Mouse (Mus musculus): ENCODE data around the gene Zfp790. TPM values are rescaled to one million over a fixed set of nuclear protein-coding genes. Genes with fewer than 3 reads are reported as not detected.
"Not testable (repeated sequence)": the region's sequence is repeated elsewhere in the genome, so short reads cannot be mapped to it uniquely, and the experiment has no call there.

Zfp790 gene
- total RNA-seq, 1 experiment: 5.3 TPM

DNA sequence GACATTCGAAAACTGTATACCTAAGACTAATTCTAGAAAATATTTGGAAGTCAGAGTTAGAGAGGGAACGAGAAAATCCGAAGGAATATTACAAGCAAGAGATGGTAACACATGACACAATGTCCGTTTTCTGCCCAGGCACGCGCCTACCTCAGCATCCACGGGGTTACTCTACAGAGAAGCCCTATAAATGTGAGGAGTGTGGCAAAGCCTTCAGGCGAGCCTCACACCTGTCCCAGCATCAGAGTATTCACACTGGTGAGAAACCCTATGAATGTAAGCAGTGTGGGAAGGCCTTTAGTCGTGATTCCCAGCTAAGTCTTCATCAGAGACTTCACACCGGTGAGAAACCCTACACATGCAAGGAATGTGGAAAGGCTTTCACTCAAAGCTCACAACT, 58.3 kb downstream of the Zfp790 start:
- no peaks in the 10 kb centered on the region for H3K9me3 ChIP-seq (ENCODE audit: control insufficient read depth, insufficient read depth, low read depth, low read length)
- H3K36me3 ChIP-seq (ENCODE audit: control insufficient read depth, insufficient read depth, low read length, poor library complexity, severe bottlenecking): peaks cover 9% of the 10 kb centered on the region
- no peak overlapping the region for H3K9ac ChIP-seq (ENCODE audit: insufficient read depth, low read depth, low read length, poor library complexity, severe bottlenecking)
- no peak for DNase-seq (ENCODE audit: low read depth, low spot score)
- TF ChIP-seq CHD2 (IDR thresholded peaks at IDR 0.05; ENCODE audit: low read depth, low read length): no peak
- TF ChIP-seq ZC3H11A (IDR thresholded peaks at IDR 0.05; ENCODE audit: borderline replicate concordance, low read depth, low read length): no peak
- no peak for TF ChIP-seq HCFC1 (IDR thresholded peaks at IDR 0.05; ENCODE audit: borderline replicate concordance, insufficient read depth, low read length)
- no peak for TF ChIP-seq MAFK (IDR thresholded peaks at IDR 0.05; ENCODE audit: insufficient read depth, low read depth, low read length)
- no peak for TF ChIP-seq ZNF384 (IDR thresholded peaks at IDR 0.05; ENCODE audit: low read depth, low read length)
- no peak overlapping the region for H3K4me3 ChIP-seq (ENCODE audit: insufficient read depth in 1 of 2, low read depth in 1 of 2, low read length in 2 of 2, poor library complexity in 1 of 2, severe bottlenecking in 1 of 2)
- H3K27ac ChIP-seq (ENCODE audit: insufficient read depth, low read depth, low read length, poor library complexity, severe bottlenecking): no peak overlapping the region
- in situ Hi-C loops (cut with MboI; ENCODE audit: low sequenced_read_pairs in 2 of 2, unreplicated experiment in 2 of 2): no loop called here
- H3K4me1 ChIP-seq (ENCODE audit: control insufficient read depth in 2 of 2, insufficient read depth in 2 of 2, low read length in 2 of 2, poor library complexity in 1 of 2): peaks cover 3% of the 10 kb centered on the region in 2 experiments; a peak in 1 of 4 replicates

DNA sequence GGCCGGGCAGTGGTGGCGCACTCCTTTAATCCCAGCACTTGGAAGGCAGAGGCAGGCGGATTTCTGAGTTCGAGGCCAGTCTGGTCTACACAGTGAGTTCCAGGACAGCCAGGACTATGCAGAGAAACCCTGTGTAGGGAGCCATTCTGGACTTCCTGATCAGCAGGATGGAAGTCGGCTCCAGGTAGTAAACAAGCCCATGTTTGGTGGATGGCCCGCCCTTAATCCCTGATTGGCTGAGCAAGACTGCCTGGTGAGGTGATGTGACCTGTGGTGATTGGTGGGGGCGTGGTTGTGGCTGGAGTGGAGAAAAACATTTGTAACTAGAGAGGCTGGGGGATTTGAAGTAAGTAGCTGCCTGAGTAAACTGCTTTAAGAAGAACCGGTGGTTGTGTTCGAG, 61.6 kb downstream of the Zfp790 start:
- H3K4me3 ChIP-seq (ENCODE audit: insufficient read depth in 1 of 2, low read depth in 1 of 2, low read length in 2 of 2, poor library complexity in 1 of 2, severe bottlenecking in 1 of 2): peak overlapping the region in 1 of 2 experiments; percentile 32; a peak in 3 of 4 replicates
- H3K27ac ChIP-seq (ENCODE audit: insufficient read depth, low read depth, low read length, poor library complexity, severe bottlenecking): peak overlapping the region; percentile 53
- DNase-seq (ENCODE audit: low read depth, low spot score); H3K9me3 ChIP-seq (ENCODE audit: control insufficient read depth, insufficient read depth, low read depth, low read length); H3K4me1 ChIP-seq (ENCODE audit: control insufficient read depth in 2 of 2, insufficient read depth in 2 of 2, low read length in 2 of 2, poor library complexity in 1 of 2); H3K9ac ChIP-seq (ENCODE audit: insufficient read depth, low read depth, low read length, poor library complexity, severe bottlenecking); in situ Hi-C loops (cut with MboI; ENCODE audit: low sequenced_read_pairs in 2 of 2, unreplicated experiment in 2 of 2): not testable (repeated sequence)
- peaks cover 11% of the 10 kb centered on the region for H3K36me3 ChIP-seq (ENCODE audit: control insufficient read depth, insufficient read depth, low read length, poor library complexity, severe bottlenecking)

DNA sequence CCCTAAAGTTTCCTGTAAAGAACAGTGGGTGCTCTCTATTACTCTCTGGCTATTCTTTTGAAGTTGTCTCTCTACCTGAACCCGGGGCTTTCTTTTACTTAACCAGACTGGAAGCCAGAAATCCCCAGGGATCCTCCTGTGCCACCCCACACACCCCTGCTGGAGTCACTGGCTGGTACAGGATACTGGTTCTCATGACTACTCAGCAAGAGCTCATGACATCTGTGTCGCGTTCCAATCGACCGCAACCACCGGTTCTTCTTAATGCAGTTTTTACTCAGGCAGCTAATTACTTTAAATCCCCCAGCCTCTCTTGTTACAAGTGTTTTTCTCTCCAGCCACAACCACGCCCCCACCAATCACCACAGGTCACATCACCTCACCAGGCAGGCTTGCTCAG, 64.1 kb downstream of the Zfp790 start:
- no peak for DNase-seq (ENCODE audit: low read depth, low spot score)
- Histone ChIP-seq H3K9me3 (ENCODE audit: control insufficient read depth, insufficient read depth, low read depth, low read length) (peaks cover 13% of the 10 kb centered on the region), H3K27ac (ENCODE audit: insufficient read depth, low read depth, low read length, poor library complexity, severe bottlenecking) (no peak overlapping the region), H3K36me3 (ENCODE audit: control insufficient read depth, insufficient read depth, low read length, poor library complexity, severe bottlenecking) (peaks cover 8% of the 10 kb centered on the region; the same call in 1 of the 2 replicates), H3K9ac (ENCODE audit: insufficient read depth, low read depth, low read length, poor library complexity, severe bottlenecking) (no peak overlapping the region), H3K4me1 (ENCODE audit: control insufficient read depth in 2 of 2, insufficient read depth in 2 of 2, low read length in 2 of 2, poor library complexity in 1 of 2) (peaks cover 4 to 5% of the 10 kb centered on the region in 2 experiments; a peak in 1 of 4 replicates), H3K4me3 (ENCODE audit: insufficient read depth in 1 of 2, low read depth in 1 of 2, low read length in 2 of 2, poor library complexity in 1 of 2, severe bottlenecking in 1 of 2) (peak overlapping the region in 1 of 2 experiments; percentile 12; a peak in 2 of 4 replicates)
- TF ChIP-seq MAFK (IDR thresholded peaks at IDR 0.05; ENCODE audit: insufficient read depth, low read depth, low read length) (no peak), HCFC1 (IDR thresholded peaks at IDR 0.05; ENCODE audit: borderline replicate concordance, insufficient read depth, low read length) (no peak), CHD2 (IDR thresholded peaks at IDR 0.05; ENCODE audit: low read depth, low read length) (no peak), ZNF384 (IDR thresholded peaks at IDR 0.05; ENCODE audit: low read depth, low read length) (no peak), ZC3H11A (IDR thresholded peaks at IDR 0.05; ENCODE audit: borderline replicate concordance, low read depth, low read length) (no peak)
- in situ Hi-C loops (cut with MboI; ENCODE audit: low sequenced_read_pairs in 2 of 2, unreplicated experiment in 2 of 2): no loop called here

Other genes with a start within 250 kb of the Zfp790 start
- 1.1 and 1.2 TPM in 2 replicates for gene Catsperg2, start 89.1 kb upstream of the Zfp790 start, total RNA-seq (2012; rRNA removed)
- gene Zfp84, start 47.6 kb upstream of the Zfp790 start, total RNA-seq (2012; rRNA removed): 6.2 and 6.7 TPM in 2 replicates
- gene Zfp30, start 32.1 kb upstream of the Zfp790 start, total RNA-seq (2012; rRNA removed): 1.3 and 1.6 TPM in 2 replicates
- gene Zfp940, start 37.6 kb downstream of the Zfp790 start, total RNA-seq (2012; rRNA removed): 6.9 and 12.3 TPM in 2 replicates
- gene Zfp420, start 43.9 kb downstream of the Zfp790 start, total RNA-seq (2012; rRNA removed): 5.6 and 6.9 TPM in 2 replicates
- 5.1 and 6.1 TPM in 2 replicates for gene Zfp27, start 90.5 kb downstream of the Zfp790 start, total RNA-seq (2012; rRNA removed)
- gene Zfp383, start 92.1 kb downstream of the Zfp790 start, total RNA-seq (2012; rRNA removed): 5.1 and 5.4 TPM in 2 replicates
- gene Zfp74, start 138.0 kb downstream of the Zfp790 start, total RNA-seq (2012; rRNA removed): 11.7 and 24.1 TPM in 2 replicates
- 120 and 126 TPM in 2 replicates for gene Zfp568, start 167.8 kb downstream of the Zfp790 start, total RNA-seq (2012; rRNA removed)
- gene Zfp14, start 235.3 kb downstream of the Zfp790 start, total RNA-seq (2012; rRNA removed): 2.1 and 3.3 TPM in 2 replicates